Mouse (Mus musculus): ENCODE measurements at regions not wholly inside any gene's neighbourhood (a gene's known extent, or its start where the extent isn't known, plus 50 kb on each side); places are given as distances from the start of the nearest gene placed in this dataset.

DNA sequence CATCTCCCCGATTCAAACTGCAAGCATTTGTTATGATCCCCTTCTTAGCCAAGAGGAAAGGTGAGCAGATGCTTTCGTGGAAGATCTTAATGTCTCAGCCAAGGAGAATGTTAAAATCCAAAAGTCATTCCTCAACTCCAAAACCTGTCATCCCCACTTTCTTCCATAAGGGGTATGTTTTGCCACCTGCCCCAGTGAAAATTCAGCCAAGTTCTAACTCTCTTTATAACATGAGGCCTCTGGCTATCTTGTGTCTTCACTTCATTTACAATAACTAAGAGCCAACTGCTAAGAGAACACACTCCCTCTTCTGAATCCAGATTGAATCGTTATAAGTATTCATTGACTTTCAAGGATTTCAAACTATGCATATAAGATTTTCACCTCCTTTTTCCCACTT lies 246.7 kb upstream of the Adam34 start:
- no peak for ATAC-seq (ENCODE audit: insufficient number of reproducible peaks, low FRiP score)
- H3K9me3 ChIP-seq (replicated peaks), result no peaks in the 10 kb centered on the region
- no peak overlapping the region for H3K4me2 ChIP-seq
- 85% methylated on average over 3 of the region's 3 CpGs for WGBS
- H3K9ac ChIP-seq, result no peak overlapping the region
- H3K4me1 ChIP-seq (replicated peaks), result no peaks in the 10 kb centered on the region
- H3K36me3 ChIP-seq, result no peaks in the 10 kb centered on the region
- H3K27me3 ChIP-seq (replicated peaks), result no peaks in the 10 kb centered on the region
- H3K4me3 ChIP-seq, result no peak overlapping the region
- no peak overlapping the region for H3K27ac ChIP-seq (ENCODE audit: poor library complexity, severe bottlenecking)

DNA sequence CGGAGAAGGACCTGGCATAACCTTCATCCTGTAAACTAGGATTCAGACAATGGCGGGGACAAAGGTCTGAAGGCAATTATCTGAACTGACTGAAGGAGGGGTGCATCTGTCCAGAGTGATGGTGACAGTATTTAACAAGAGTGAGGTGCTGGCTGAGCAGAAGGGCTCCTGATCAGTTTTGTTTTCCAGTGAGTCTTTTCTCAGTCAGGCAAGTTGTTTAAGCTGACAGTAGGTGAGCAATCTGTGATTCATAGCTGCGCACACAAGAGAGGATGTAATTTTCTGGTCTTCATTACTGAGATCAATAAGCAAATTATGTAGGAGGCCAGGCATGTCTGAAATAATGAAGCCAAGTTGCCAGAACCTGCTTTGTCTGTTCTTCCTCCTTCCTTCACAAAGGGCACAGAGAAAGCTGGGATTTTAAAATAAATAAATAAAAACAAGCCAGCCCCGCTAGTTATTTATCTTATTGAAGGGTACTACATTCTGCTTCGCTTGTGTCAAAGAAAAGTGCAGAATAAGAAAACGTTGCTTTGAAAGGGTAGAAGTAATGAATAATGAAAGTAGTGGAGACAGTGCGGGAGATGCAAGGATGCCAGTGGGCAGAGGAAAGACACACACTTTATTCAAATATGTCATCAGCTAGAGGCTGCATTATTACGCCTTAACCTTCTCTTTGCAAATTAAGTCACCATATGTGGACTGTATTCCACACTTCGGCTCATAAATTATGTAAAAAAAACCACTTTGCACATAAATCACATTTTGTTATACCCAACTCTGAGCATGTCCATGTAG lies 239.6 kb upstream of the Adam34 start:
- Histone ChIP-seq H3K9me3 (replicated peaks) (no peaks in the 10 kb centered on the region), H3K4me1 (replicated peaks) (peaks cover 9% of the 10 kb centered on the region), H3K36me3 (no peaks in the 10 kb centered on the region), H3K4me2 (peak overlapping the region; percentile 62), H3K27me3 (replicated peaks) (no peaks in the 10 kb centered on the region), H3K4me3 (peak overlapping the region; percentile 4), H3K27ac (ENCODE audit: poor library complexity, severe bottlenecking) (no peak overlapping the region; the same call in 1 of the 2 replicates), H3K9ac (no peak overlapping the region)
- 40% methylated on average over 9 of the region's 9 CpGs for WGBS
- ATAC-seq (ENCODE audit: insufficient number of reproducible peaks, low FRiP score), result no peak

DNA sequence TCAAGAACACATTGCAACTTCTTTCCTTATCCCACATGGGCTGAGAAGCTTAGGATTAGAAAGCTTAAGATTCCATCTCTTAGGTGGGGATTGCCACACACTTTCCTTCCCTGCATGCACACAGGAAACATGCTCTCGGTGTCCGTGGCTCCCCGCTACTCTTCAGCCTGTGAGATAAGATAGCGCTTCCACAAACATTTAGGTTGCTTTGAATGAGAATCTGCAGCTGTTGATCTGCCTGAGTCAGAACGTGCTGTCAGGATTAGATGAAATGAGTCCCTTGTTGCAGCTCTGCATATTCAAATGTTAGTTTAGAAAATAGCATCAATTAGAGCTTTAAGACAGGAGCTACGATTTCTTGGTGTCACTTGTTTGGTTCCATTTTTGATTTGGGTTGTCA lies 239.0 kb upstream of the Adam34 start:
- peak overlapping the region; percentile 4 for H3K4me3 ChIP-seq
- under 1% methylated on average over 6 of the region's 6 CpGs for WGBS
- peak overlapping the region; percentile 62 for H3K4me2 ChIP-seq
- H3K9me3 ChIP-seq (replicated peaks), result no peaks in the 10 kb centered on the region
- H3K9ac ChIP-seq, result no peak overlapping the region
- H3K27me3 ChIP-seq (replicated peaks), result no peaks in the 10 kb centered on the region
- ATAC-seq (ENCODE audit: insufficient number of reproducible peaks, low FRiP score), result no peak
- no peaks in the 10 kb centered on the region for H3K36me3 ChIP-seq
- H3K4me1 ChIP-seq (replicated peaks), result peaks cover 9% of the 10 kb centered on the region
- H3K27ac ChIP-seq (ENCODE audit: poor library complexity, severe bottlenecking), result no peak overlapping the region

DNA sequence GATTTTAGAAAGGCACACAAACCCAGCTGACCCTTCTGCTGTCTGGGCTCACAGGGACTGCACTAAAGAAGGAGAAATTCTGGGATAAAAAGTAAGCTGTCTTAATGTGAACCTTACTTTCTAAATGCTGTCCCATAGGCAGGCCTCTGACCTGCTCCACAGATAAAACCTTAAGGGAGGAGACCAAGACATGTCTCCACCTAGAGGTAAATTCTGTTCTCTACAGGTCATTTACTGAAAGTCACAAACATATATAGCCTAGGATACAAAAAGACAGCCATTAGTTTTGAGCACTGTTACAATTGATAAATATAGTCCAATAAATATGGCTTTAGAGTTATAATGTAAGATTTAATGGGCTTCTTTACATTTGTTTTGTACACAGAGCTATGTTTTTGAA lies 221.9 kb upstream of the Adam34 start:
- no peak overlapping the region for H3K27ac ChIP-seq (ENCODE audit: poor library complexity, severe bottlenecking)
- H3K4me1 ChIP-seq (replicated peaks), result no peaks in the 10 kb centered on the region
- H3K4me3 ChIP-seq, result no peak overlapping the region
- no peaks in the 10 kb centered on the region for H3K9me3 ChIP-seq (replicated peaks)
- no peaks in the 10 kb centered on the region for H3K36me3 ChIP-seq
- H3K4me2 ChIP-seq, result no peak overlapping the region
- no peak for ATAC-seq (ENCODE audit: insufficient number of reproducible peaks, low FRiP score)
- no peak overlapping the region for H3K9ac ChIP-seq
- no peaks in the 10 kb centered on the region for H3K27me3 ChIP-seq (replicated peaks)

DNA sequence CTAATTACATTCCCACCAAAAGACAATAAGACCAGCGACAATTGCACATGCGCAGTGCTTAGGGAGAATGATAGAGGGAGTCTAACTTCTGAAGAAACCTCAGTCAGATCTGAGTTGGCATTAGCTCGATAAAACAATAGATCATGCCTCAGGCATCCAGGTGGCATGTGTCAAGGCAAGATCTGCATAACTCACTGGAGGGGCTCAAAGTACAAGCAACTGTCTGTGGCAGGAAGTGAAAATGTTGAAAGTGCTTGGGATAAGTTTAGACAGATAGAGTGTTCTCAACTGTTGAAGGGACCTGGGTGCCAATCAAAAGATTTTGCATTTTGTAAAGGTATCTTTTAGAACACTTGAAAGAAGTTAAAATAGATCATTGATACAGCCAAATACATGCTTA lies 213.1 kb upstream of the Adam34 start:
- no peak for ATAC-seq (ENCODE audit: insufficient number of reproducible peaks, low FRiP score)
- Histone ChIP-seq H3K36me3 (no peaks in the 10 kb centered on the region), H3K4me3 (no peak overlapping the region), H3K27me3 (replicated peaks) (no peaks in the 10 kb centered on the region), H3K9ac (no peak overlapping the region), H3K27ac (ENCODE audit: poor library complexity, severe bottlenecking) (no peak overlapping the region), H3K4me1 (replicated peaks) (no peaks in the 10 kb centered on the region), H3K4me2 (no peak overlapping the region), H3K9me3 (replicated peaks) (no peaks in the 10 kb centered on the region)
- 74% methylated on average over 3 of the region's 3 CpGs for WGBS

DNA sequence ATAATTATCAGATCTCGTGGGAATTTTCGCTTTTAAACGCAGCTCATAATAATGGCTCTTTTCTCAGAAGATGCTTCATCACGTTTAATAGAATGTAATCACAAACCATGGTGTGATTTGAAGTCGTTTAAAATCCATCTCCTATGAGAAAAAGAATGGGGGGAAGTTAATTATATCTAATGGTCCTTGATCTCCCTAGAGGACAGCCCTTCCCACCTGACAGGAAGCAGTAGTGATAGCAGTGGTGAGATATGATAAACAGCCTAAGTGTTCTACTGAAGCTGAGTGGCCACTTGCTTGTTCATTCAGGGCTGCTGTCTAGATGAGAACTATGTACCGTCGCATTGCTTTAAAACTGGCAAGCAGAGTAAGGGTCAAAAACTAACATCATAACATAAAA lies 211.4 kb upstream of the Adam34 start:
- no peaks in the 10 kb centered on the region for H3K27me3 ChIP-seq (replicated peaks)

DNA sequence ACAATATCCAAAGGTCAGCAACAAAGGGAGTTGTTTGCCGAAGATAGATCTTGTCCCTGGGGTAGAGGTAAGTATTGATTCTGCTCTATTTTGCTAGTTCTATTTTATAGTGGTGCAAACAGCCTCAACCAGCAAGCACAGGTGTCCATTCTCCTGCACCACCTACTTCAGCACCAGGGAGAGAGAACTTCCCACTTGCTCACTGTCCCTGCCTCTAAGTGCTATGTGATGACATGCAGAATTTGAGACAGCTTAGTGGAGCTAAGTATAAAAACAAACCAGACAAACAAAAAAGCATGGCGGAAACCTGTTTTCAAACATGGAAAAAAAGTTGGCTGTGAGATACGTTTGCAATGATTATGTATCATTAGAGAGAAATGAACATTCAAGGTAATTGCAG lies 196.3 kb upstream of the Adam34 start:
- 62% methylated on average over 3 of the region's 3 CpGs for WGBS
- no peak for ATAC-seq (ENCODE audit: insufficient number of reproducible peaks, low FRiP score)
- Histone ChIP-seq H3K4me2 (no peak overlapping the region), H3K9ac (no peak overlapping the region), H3K4me3 (no peak overlapping the region), H3K9me3 (replicated peaks) (no peaks in the 10 kb centered on the region), H3K27ac (ENCODE audit: poor library complexity, severe bottlenecking) (no peak overlapping the region), H3K4me1 (replicated peaks) (no peaks in the 10 kb centered on the region), H3K27me3 (replicated peaks) (no peaks in the 10 kb centered on the region), H3K36me3 (no peaks in the 10 kb centered on the region)

More for the DNA sequence above, 211.4 kb upstream of the Adam34 start:
- H3K4me2 ChIP-seq, result no peak overlapping the region
- no peak overlapping the region for H3K9ac ChIP-seq
- 51% methylated on average over 7 of the region's 7 CpGs for WGBS
- no peak overlapping the region for H3K4me3 ChIP-seq
- H3K36me3 ChIP-seq, result no peaks in the 10 kb centered on the region
- ATAC-seq (ENCODE audit: insufficient number of reproducible peaks, low FRiP score), result no peak
- no peak overlapping the region for H3K27ac ChIP-seq (ENCODE audit: poor library complexity, severe bottlenecking)
- no peaks in the 10 kb centered on the region for H3K4me1 ChIP-seq (replicated peaks)
- H3K9me3 ChIP-seq (replicated peaks), result no peaks in the 10 kb centered on the region

DNA sequence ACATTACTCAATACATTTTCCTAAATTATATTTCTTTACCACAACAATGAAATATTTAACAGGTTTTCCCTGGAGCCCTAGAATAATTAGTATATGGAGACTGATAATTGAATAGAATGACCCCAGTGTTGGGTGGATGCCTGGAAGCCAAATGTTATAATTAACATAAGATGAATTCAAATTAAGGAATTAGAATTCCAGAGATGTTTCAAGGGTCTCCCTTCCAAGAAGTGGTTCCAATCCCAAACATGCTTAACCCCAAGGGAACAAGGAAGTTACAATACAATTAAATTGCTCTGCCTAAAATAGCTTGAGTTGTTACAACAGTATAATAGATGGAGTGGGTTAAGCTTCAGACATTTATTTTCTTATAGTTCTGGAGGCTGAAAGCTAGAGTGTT lies 185.3 kb upstream of the Adam34 start:
- no peaks in the 10 kb centered on the region for H3K9me3 ChIP-seq (replicated peaks)
- no peak overlapping the region for H3K9ac ChIP-seq
- no peak overlapping the region for H3K27ac ChIP-seq (ENCODE audit: poor library complexity, severe bottlenecking)
- no peaks in the 10 kb centered on the region for H3K36me3 ChIP-seq
- no peak overlapping the region for H3K4me3 ChIP-seq
- no peaks in the 10 kb centered on the region for H3K27me3 ChIP-seq (replicated peaks)
- H3K4me1 ChIP-seq (replicated peaks), result no peaks in the 10 kb centered on the region
- H3K4me2 ChIP-seq, result no peak overlapping the region
- ATAC-seq (ENCODE audit: insufficient number of reproducible peaks, low FRiP score), result no peak

DNA sequence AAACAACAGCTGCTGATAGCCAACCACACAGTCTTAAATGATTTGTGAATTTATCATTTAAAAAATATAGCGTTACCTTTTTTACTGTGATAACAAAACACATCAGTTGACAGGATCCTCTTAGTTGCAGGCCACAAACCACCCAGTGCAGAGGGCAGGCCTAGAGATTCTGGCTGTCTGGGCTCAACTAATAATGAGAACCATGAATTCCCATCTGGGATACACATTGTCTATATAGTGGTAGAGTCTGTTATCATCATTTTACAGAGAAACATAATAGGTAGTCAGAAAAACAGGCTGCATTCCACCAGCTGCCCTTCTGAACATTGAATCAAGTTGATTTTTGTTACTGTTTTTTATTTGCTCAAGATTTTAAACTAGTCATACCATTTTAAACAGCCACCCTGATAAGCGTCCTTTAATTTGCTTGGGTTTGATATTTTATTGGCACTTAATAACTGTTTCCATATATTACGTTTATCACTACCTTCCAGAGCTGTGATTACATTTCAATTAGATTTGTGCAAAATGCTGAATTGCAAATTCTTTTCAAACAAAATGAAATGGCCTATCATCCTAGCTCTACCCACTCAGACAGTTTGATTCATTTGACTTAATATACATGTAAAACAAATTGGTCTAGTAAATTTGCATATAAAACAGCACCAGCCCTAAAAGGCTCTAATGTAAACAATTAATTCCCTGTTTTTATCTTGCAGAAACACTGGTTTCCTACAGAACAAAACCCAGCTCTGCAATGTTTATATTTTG lies 144.2 kb upstream of the Adam34 start:
- Histone ChIP-seq H3K36me3 (no peaks in the 10 kb centered on the region), H3K27ac (ENCODE audit: poor library complexity, severe bottlenecking) (no peak overlapping the region), H3K4me2 (no peak overlapping the region), H3K27me3 (replicated peaks) (no peaks in the 10 kb centered on the region), H3K9me3 (replicated peaks) (no peaks in the 10 kb centered on the region), H3K9ac (no peak overlapping the region), H3K4me1 (replicated peaks) (no peaks in the 10 kb centered on the region), H3K4me3 (no peak overlapping the region)
- WGBS, result 73% methylated on average over 3 of the region's 3 CpGs
- no peak for ATAC-seq (ENCODE audit: insufficient number of reproducible peaks, low FRiP score)

All from heart, embryonic 12.5 days (tissue).